Mouse (Mus musculus) brain, adult 2 months (tissue): ENCODE data around the gene Atp5k.
A peak's percentile ranks its signal among the peaks of the same experiment; 100 is the strongest.

Source experiments
- DNase-seq: peaks from one replicate; pipeline ENCODE4 v3.0.0; 2011; ENCODE audit warnings: low read depth, low spot score

The Atp5k gene

GRCm38 (mm10) chr5:108427186-108427585, 7.1 kb downstream of the Atp5k start:
- peak; percentile 74 for DNase-seq

- DNase-seq: no peak
Observed at GRCm38 (mm10) chr5:108423427-108423826, 10.8 kb downstream of the Atp5k start.

DNA sequence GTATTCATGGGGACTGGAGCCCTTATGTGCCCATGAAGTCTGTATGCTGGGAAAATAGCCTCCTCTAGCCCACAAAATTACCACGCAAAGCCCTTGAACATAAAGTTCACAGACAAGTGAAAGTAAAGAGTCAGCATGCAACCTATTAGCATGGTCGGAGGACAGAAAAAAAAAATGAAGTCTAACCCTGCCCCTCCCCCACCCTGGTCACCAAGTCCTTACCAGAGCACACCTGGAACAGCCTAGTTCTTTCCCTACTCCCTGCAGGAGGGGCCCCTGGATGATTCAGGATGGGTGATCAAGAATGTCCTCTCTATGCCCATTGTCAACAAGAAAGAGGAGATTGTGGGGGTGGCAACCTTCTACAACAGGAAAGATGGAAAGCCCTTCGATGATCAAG, 11.5 kb downstream of the Atp5k start:
- no peak for DNase-seq

GRCm38 (mm10) chr5:108414711-108415110, 19.5 kb downstream of the Atp5k start:
- DNase-seq: no peak

DNA sequence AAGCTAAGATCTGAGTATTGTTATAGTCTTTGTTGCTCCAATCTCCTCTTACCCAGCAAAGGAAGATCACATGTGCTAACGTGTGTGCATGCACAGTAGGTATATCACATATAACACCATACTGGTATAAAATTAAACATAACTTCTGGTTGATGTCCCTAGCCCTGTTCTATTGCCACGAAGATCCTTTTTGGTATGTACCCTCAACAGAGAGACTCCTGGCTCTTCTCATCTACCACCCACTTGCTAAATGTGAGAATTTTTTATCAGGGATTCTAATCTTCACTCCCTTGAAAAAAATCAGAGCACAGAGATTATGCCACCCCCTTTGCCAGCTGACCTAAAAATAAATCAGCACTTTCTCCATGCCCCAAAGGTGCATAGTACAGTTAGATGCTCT, 27.3 kb downstream of the Atp5k start:
- peak; percentile 48 for DNase-seq

- no peak for DNase-seq
Observed at GRCm38 (mm10) chr5:108405460-108405859, 28.8 kb downstream of the Atp5k start.

- DNase-seq: no peak
Observed at GRCm38 (mm10) chr5:108403453-108403852, 30.8 kb downstream of the Atp5k start.

DNA sequence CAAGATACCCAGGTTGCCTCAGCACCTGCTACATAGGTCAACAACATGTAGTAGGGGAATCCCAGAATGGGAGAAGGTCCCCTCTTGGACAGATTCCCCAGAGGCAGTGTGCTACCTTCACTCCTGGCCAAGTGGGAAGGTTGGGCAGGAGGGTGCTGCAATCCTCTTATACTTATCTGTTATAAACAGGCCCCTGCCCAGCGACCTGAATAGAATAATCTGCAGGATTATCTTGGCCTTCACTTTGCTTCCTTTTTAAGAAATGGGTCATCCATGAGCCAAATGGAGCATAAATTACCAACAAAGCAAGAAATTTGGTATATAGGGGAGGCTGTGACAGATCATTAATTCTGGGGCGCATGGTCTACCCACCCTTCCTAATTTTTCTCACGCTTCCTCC, 44.5 kb downstream of the Atp5k start:
- DNase-seq: no peak

- DNase-seq: no peak
Observed at GRCm38 (mm10) chr5:108388201-108388600, 46.0 kb downstream of the Atp5k start, which contains the start of gene Pde6b. Gene Pde6b, plus strand, starts transcription at chr5:108388391.

DNA sequence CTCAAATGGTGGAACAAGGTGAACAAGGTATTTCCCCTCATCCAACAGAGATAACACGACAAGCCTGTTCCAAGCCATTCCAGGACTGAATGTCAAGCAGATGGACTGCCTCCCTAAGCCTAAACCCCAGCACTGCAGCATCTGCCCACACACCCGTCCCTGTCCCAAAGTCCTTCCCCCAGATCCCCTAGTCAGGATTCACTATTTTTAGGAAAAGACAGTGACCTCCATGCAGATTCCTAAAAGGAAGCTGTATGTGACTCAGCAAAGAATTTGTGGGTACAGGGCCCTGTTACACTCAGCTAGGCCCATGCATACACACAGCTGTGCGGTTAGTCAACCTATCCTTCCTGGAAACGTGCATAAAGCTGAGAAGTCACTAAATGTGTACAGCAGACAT, 47.8 kb downstream of the Atp5k start:
- peak; percentile 75 for DNase-seq

DNA sequence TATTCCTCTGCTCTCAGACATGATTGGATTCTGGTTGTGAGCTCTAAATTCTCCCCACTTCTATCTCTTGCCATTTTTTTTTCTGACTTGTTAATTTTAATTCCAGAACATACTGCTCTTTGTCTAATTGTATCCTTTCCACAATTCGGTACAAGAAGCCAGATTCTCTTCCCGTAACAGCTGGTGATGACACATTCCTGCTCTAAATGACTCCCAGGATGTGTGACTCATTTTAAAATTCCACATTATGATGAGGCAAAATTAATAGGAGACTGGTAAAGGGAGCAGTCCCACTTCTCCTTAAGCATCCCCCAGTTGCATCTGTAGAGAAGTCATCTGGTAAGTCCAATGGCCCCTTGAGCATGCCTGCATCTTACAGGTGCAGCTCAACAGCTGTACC, 48.6 kb downstream of the Atp5k start:
- peak; percentile 91 for DNase-seq
